Mouse (Mus musculus) intestine, postnatal 0 days (tissue): Measurements from ENCODE around the gene Map2k5. TPM values are rescaled to one million over a fixed set of nuclear protein-coding genes. Genes with fewer than 3 reads are reported as not detected.

Experiments used
- ATAC-seq: fragments of 200-750 bp; cut with Nextera tagmentation; 2 replicates; pipeline ENCODE4 v1.8.0; 2017; ENCODE audit warnings: mild to moderate bottlenecking, moderate TSS enrichment, moderate library complexity
- H3K27ac ChIP-seq: fragments of 300-500 bp; sonication (generic); 2 replicates; pipeline ENCODE4 v1.5.1; 2014; ENCODE audit warnings: mild to moderate bottlenecking, low read depth, low read length, moderate library complexity
- H3K27me3 ChIP-seq: fragments of 300-500 bp; sonication (generic); replicated peaks from 2 replicates; pipeline ENCODE4 v1.6.1; 2014; ENCODE audit warnings: low read length, mixed read lengths; ENCODE audit not compliant: control insufficient read depth, insufficient read depth
- H3K36me3 ChIP-seq: fragments of 300-500 bp; sonication (generic); 2 replicates; pipeline ENCODE4 v1.6.1; 2014; ENCODE audit warnings: mild to moderate bottlenecking, moderate library complexity; ENCODE audit not compliant: control insufficient read depth, insufficient read depth
- H3K4me1 ChIP-seq: fragments of 300-500 bp; sonication (generic); replicated peaks from 2 replicates; pipeline ENCODE4 v1.6.1; 2014; ENCODE audit warnings: antibody characterized with exemption, low read length, mixed read lengths; ENCODE audit not compliant: control insufficient read depth, insufficient read depth
- H3K4me2 ChIP-seq: fragments of 300-500 bp; sonication (generic); replicated peaks from 2 replicates; pipeline ENCODE4 v1.6.1; 2014; ENCODE audit warnings: low read depth, mild to moderate bottlenecking, moderate library complexity
- H3K4me3 ChIP-seq: fragments of 300-500 bp; sonication (generic); 2 replicates; pipeline ENCODE4 v1.5.1; 2014; ENCODE audit warnings: low read depth, low read length
- H3K9ac ChIP-seq: fragments of 300-500 bp; sonication (generic); 2 replicates; pipeline ENCODE4 v1.6.1; 2014; ENCODE audit warnings: mild to moderate bottlenecking, low read depth, low read length
- H3K9me3 ChIP-seq: fragments of 300-500 bp; sonication (generic); 2 replicates; pipeline ENCODE4 v1.6.1; 2016; ENCODE audit warnings: mixed run types; ENCODE audit not compliant: control insufficient read depth
- CTCF ChIP-seq: sonication (generic); IDR thresholded peaks from 2 replicates; pipeline ENCODE4 v1.5.1; 2016; ENCODE audit warnings: low read depth, mild to moderate bottlenecking, control low read depth, antibody characterized with exemption, moderate library complexity
- WGBS: fragments of 180-500 bp; shearing (Covaris S2); extraction: QIAGEN DNeasy Blood & Tissue Kit; methylation state at CpG from one replicate; pipeline ENCODE4 v1.1.7; 2014; 5-methylcytosine and 5-hydroxymethylcytosine counted together
- polyA plus RNA-seq: library from polyadenylated mRNA; unstranded; fragments of >200 nt; fragmentation: Nextera tagmentation; extraction: Ambion mirVana; gene quantifications from 2 replicates; pipeline ENCODE4 v1.2.1, GENCODE M21; 2015

The Map2k5 gene
- polyA plus RNA-seq, 1 experiment from 2014 or later: 13.8 TPM

GRCm38 (mm10) chr9:63165070-63165469, 212.6 kb downstream of the Map2k5 start:
- 57% methylated on average over 9 of the region's 9 CpGs for WGBS
- Histone ChIP-seq H3K27ac (no peak overlapping the region), H3K4me3 (no peak overlapping the region), H3K36me3 (peaks cover 18% of the 10 kb centered on the region; the same call in 1 of the 2 replicates), H3K4me2 (no peak overlapping the region), H3K9me3 (no peaks in the 10 kb centered on the region), H3K4me1 (no peaks in the 10 kb centered on the region), H3K9ac (no peak overlapping the region), H3K27me3 (no peaks in the 10 kb centered on the region)
- no peak for TF ChIP-seq CTCF
- no peak for ATAC-seq

DNA sequence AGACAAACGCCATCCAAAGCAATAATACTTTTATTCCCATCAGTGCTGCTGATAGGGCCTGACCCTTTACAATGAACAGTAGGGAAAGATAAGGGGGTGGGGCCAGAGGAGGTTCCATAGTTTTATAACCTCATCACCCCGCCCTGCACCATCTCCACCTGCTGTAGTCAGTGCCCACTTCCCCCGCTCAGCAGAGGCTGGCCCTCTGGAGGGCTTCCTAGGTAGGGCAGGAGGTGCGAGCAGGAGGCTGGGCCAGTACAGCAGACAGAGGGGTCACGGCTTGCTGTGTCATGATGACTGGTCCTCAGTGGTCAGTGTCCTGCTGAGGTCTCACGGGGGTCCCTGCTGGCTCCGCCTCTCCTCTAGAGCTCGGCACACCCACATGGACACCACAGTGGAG, 213.9 kb downstream of the Map2k5 start:
- H3K4me2 ChIP-seq: no peak overlapping the region
- no peaks in the 10 kb centered on the region for H3K27me3 ChIP-seq
- no peaks in the 10 kb centered on the region for H3K4me1 ChIP-seq
- no peak overlapping the region for H3K27ac ChIP-seq
- H3K9ac ChIP-seq: no peak overlapping the region
- no peak overlapping the region for H3K4me3 ChIP-seq
- 0 out of 2 replicates have a peak, but pooled peaks cover 15% of the 10 kb centered on the region for H3K36me3 ChIP-seq
- H3K9me3 ChIP-seq: no peaks in the 10 kb centered on the region
- 60% methylated on average over 8 of the region's 8 CpGs for WGBS
- peak; percentile 32 for ATAC-seq
- peak; percentile 47 for TF ChIP-seq CTCF

GRCm38 (mm10) chr9:63151949-63152348, 225.8 kb downstream of the Map2k5 start:
- no peak overlapping the region for H3K9ac ChIP-seq
- no peaks in the 10 kb centered on the region for H3K36me3 ChIP-seq
- no peak overlapping the region for H3K4me2 ChIP-seq
- 0 out of 2 replicates have a peak, but pooled peaks cover 4% of the 10 kb centered on the region for H3K9me3 ChIP-seq
- TF ChIP-seq CTCF: no peak
- H3K27ac ChIP-seq: no peak overlapping the region
- ATAC-seq: no peak
- no peak overlapping the region for H3K4me3 ChIP-seq
- H3K4me1 ChIP-seq: no peaks in the 10 kb centered on the region
- peaks cover 72% of the 10 kb centered on the region for H3K27me3 ChIP-seq
- WGBS: 38% methylated on average over 14 of the region's 14 CpGs

GRCm38 (mm10) chr9:63151072-63151870, 226.4 kb downstream of the Map2k5 start:
- Histone ChIP-seq H3K4me2 (peak overlapping the region; percentile 35; the same call in 1 of the 2 replicates), H3K27ac (no peak overlapping the region), H3K27me3 (peaks cover 79% of the 10 kb centered on the region), H3K4me1 (no peaks in the 10 kb centered on the region), H3K36me3 (no peaks in the 10 kb centered on the region), H3K9me3 (0 out of 2 replicates have a peak, but pooled peaks cover 4% of the 10 kb centered on the region), H3K4me3 (no peak overlapping the region), H3K9ac (no peak overlapping the region)
- TF ChIP-seq CTCF: no peak
- no peak for ATAC-seq
- WGBS: 3% methylated on average over 20 of the region's 20 CpGs

GRCm38 (mm10) chr9:63150086-63150800, 227.5 kb downstream of the Map2k5 start:
- Histone ChIP-seq H3K9ac (no peak overlapping the region), H3K36me3 (no peaks in the 10 kb centered on the region), H3K4me2 (no peak overlapping the region), H3K4me1 (no peaks in the 10 kb centered on the region), H3K9me3 (0 out of 2 replicates have a peak, but pooled peaks cover 4% of the 10 kb centered on the region), H3K4me3 (no peak overlapping the region), H3K27ac (no peak overlapping the region), H3K27me3 (peaks cover 89% of the 10 kb centered on the region)
- ATAC-seq: no peak
- 2% methylated on average over 27 of the region's 27 CpGs for WGBS
- no peak for TF ChIP-seq CTCF

DNA sequence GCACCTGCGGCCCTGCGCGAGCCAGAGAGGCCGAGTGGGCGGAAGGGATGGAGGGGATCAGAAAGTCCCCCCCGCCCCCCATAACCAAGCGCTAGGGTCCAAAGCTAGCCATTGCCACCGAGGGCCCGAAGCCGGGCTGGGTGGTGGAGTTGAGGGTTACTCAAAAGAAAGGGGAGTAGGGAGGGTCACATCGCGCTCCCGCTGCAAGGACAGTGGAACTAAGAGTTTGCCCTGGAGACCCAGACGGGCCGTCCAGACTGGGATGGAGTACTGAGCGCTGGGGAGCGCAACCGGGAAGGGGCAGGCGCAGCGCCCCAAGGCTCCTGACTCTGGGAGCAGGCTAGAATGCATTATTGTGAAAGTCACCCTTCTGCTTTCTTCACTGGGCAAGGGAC, 228.3 kb downstream of the Map2k5 start:
- 0 out of 2 replicates have a peak, but pooled peaks cover 4% of the 10 kb centered on the region for H3K9me3 ChIP-seq
- H3K36me3 ChIP-seq: no peaks in the 10 kb centered on the region
- peak overlapping the region; percentile 37 for H3K4me3 ChIP-seq
- H3K27ac ChIP-seq: no peak overlapping the region
- WGBS: 1% methylated on average over 20 of the region's 20 CpGs
- H3K9ac ChIP-seq: no peak overlapping the region
- H3K4me2 ChIP-seq: peak overlapping the region; percentile 71
- H3K27me3 ChIP-seq: peaks cover 98% of the 10 kb centered on the region
- no peak for TF ChIP-seq CTCF
- ATAC-seq: no peak
- no peaks in the 10 kb centered on the region for H3K4me1 ChIP-seq
